ENCODE assay signal across 29 mouse cellular contexts in genomic region chrX:164971206-164971605, GRCm38 (mm10). TPM values are rescaled to one million over a fixed set of nuclear protein-coding genes. Genes with fewer than 3 reads are reported as not detected.
DNase-seq lines count a peak whose midpoint lies in the region; ATAC-seq and TF ChIP-seq lines count a peak whose summit lies in the region.
"Had no signal": no experiment of that assay in that cellular context is flagged by ENCODE, and none has a peak within 500 bp of the region (broad histone marks: within the 10 kb centered on the region; RNA-seq: fewer than 3 reads in every experiment).

No protein-coding gene starts in this region.

- no peak overlapping the region for H3K9ac ChIP-seq in stomach, postnatal 0 days (ENCODE audit: low read length)
- H3K9ac ChIP-seq in kidney, embryonic 15.5 days = no peak overlapping the region
- H3K9ac ChIP-seq: embryonic facial prominence, embryonic 12.5 days; embryonic facial prominence, embryonic 15.5 days; forebrain, postnatal 0 days; heart, embryonic 13.5 days; hindbrain, embryonic 14.5 days had no signal

- no peaks in the 10 kb centered on the region for H3K9me3 ChIP-seq in heart, embryonic 10.5 days
- H3K9me3 ChIP-seq in stomach, postnatal 0 days (ENCODE audit: control insufficient read depth, low read length) = no peaks in the 10 kb centered on the region
- no peaks in the 10 kb centered on the region for H3K9me3 ChIP-seq in kidney, embryonic 15.5 days (replicated peaks)
- H3K9me3 ChIP-seq: embryonic facial prominence, embryonic 12.5 days; embryonic facial prominence, embryonic 15.5 days; heart, embryonic 13.5 days had no signal

- peak; percentile 83 for DNase-seq in heart, adult 11 months
- no peak for DNase-seq in heart, embryonic 10.5 days (ENCODE audit: low spot score)
- peak; percentile 8 for DNase-seq in urinary bladder, postnatal 14 days (ENCODE audit: low spot score)
- no peak for DNase-seq in urinary bladder, postnatal 4 days (ENCODE audit: low spot score in 2 of 2)
- DNase-seq in stomach, postnatal 0 days (ENCODE audit: low spot score) = peak; percentile 30
- DNase-seq: adrenal gland, adult 8-10 months; adrenal gland, postnatal 25 days; cerebellum, adult 18-20 months; cerebellum, adult 9-10 months; cerebellum, postnatal 25 days; forebrain, postnatal 0 days; gastrocnemius, adult 2 months; gastrocnemius, postnatal 14 days; heart, adult 18-20 months; heart, postnatal 14 days; heart, postnatal 4 days had no signal

- TF ChIP-seq CTCF in stomach, postnatal 0 days (IDR thresholded peaks at IDR 0.05; ENCODE audit: low read depth) = no peak

- H3K36me3 ChIP-seq in heart, embryonic 10.5 days = no peaks in the 10 kb centered on the region
- no peaks in the 10 kb centered on the region for H3K36me3 ChIP-seq in stomach, postnatal 0 days (ENCODE audit: control insufficient read depth, insufficient read depth, low read length)
- H3K36me3 ChIP-seq in kidney, embryonic 15.5 days = no peaks in the 10 kb centered on the region
- H3K36me3 ChIP-seq: embryonic facial prominence, embryonic 12.5 days; embryonic facial prominence, embryonic 15.5 days; heart, embryonic 13.5 days had no signal

- H3K4me2 ChIP-seq in stomach, postnatal 0 days (replicated peaks; ENCODE audit: low read depth) = no peak overlapping the region
- no peak overlapping the region for H3K4me2 ChIP-seq in kidney, embryonic 15.5 days
- H3K4me2 ChIP-seq: embryonic facial prominence, embryonic 12.5 days; embryonic facial prominence, embryonic 15.5 days; heart, embryonic 13.5 days; hindbrain, embryonic 14.5 days had no signal

- H3K4me3 ChIP-seq in heart, embryonic 10.5 days = no peak overlapping the region
- no peak overlapping the region for H3K4me3 ChIP-seq in stomach, postnatal 0 days (ENCODE audit: low read depth, low read length)
- no peak overlapping the region for H3K4me3 ChIP-seq in kidney, embryonic 15.5 days (replicated peaks)
- H3K4me3 ChIP-seq: embryonic facial prominence, embryonic 12.5 days; embryonic facial prominence, embryonic 15.5 days; gastrocnemius, adult 2 months; heart, embryonic 13.5 days had no signal

- ATAC-seq in stomach, postnatal 0 days (ENCODE audit: low FRiP score, low TSS enrichment) = peak; percentile 78
- no peak for ATAC-seq in kidney, embryonic 15.5 days (replicated peaks; ENCODE audit: low FRiP score)
- ATAC-seq: activated CD4-positive, CD25-positive, alpha-beta regulatory T cell, adult 4 months; forebrain, embryonic 14.5 days; forebrain, postnatal 0 days; hindbrain, postnatal 0 days had no signal

- H3K4me1 ChIP-seq in heart, embryonic 10.5 days = no peaks in the 10 kb centered on the region
- H3K4me1 ChIP-seq in stomach, postnatal 0 days (replicated peaks; ENCODE audit: control insufficient read depth, insufficient read depth) = no peaks in the 10 kb centered on the region
- H3K4me1 ChIP-seq in kidney, embryonic 15.5 days = no peaks in the 10 kb centered on the region
- H3K4me1 ChIP-seq: embryonic facial prominence, embryonic 12.5 days; embryonic facial prominence, embryonic 15.5 days; heart, embryonic 13.5 days had no signal

- no peaks in the 10 kb centered on the region for H3K27me3 ChIP-seq in heart, embryonic 10.5 days (ENCODE audit: insufficient read depth, poor library complexity, severe bottlenecking)
- no peaks in the 10 kb centered on the region for H3K27me3 ChIP-seq in stomach, postnatal 0 days (ENCODE audit: control insufficient read depth, insufficient read depth, low read length)
- H3K27me3 ChIP-seq in kidney, embryonic 15.5 days = peaks cover 5% of the 10 kb centered on the region; the same call in 1 of the 2 replicates
- H3K27me3 ChIP-seq: embryonic facial prominence, embryonic 12.5 days; embryonic facial prominence, embryonic 15.5 days; heart, embryonic 13.5 days had no signal

- no peak for TF ChIP-seq EP300 in stomach, postnatal 0 days (optimal IDR thresholded peaks at IDR 0.05)

- no peak overlapping the region for H3K27ac ChIP-seq in heart, embryonic 10.5 days
- H3K27ac ChIP-seq in stomach, postnatal 0 days (replicated peaks) = peak overlapping the region; percentile 61
- H3K27ac ChIP-seq in kidney, embryonic 15.5 days = no peak overlapping the region
- H3K27ac ChIP-seq: embryonic facial prominence, embryonic 12.5 days; embryonic facial prominence, embryonic 15.5 days; heart, embryonic 13.5 days; hindbrain, embryonic 14.5 days; hindbrain, postnatal 0 days had no signal

- WGBS in heart, embryonic 10.5 days = 74% methylated on average over 3 of the region's 3 CpGs
- WGBS in stomach, postnatal 0 days = 51% methylated on average over 3 of the region's 3 CpGs
- WGBS in kidney, embryonic 15.5 days = 79% methylated on average over 3 of the region's 3 CpGs

RNA-seq across cellular contexts. Expression of gene Mospd2, which starts 9.0 kb away (rescaled TPM):
- polyA plus RNA-seq in heart, embryonic 10.5 days (2016; fragmentation: Nextera tagmentation; extraction: Ambion mirVana) = 10.9 and 11.4 TPM in 2 replicates
- polyA plus RNA-seq in stomach, postnatal 0 days (2015; fragmentation: Nextera tagmentation; extraction: Ambion mirVana) = 18.4 and 19.4 TPM in 2 replicates
- polyA plus RNA-seq in kidney, embryonic 15.5 days (2015; fragmentation: Nextera tagmentation; extraction: Ambion mirVana) = 20.0 and 20.2 TPM in 2 replicates

RNA-seq across cellular contexts. Expression of gene Fancb, which starts 9.2 kb away (rescaled TPM):
- 8.7 and 8.9 TPM in 2 replicates for polyA plus RNA-seq in heart, embryonic 10.5 days (2016; fragmentation: Nextera tagmentation; extraction: Ambion mirVana)
- polyA plus RNA-seq in stomach, postnatal 0 days (2015; fragmentation: Nextera tagmentation; extraction: Ambion mirVana) = 3.7 and 4.3 TPM in 2 replicates
- 9.2 and 10.6 TPM in 2 replicates for polyA plus RNA-seq in kidney, embryonic 15.5 days (2015; fragmentation: Nextera tagmentation; extraction: Ambion mirVana)

RNA-seq across cellular contexts. Expression of gene Gm17604, which starts 33.4 kb away (rescaled TPM):
- polyA plus RNA-seq in heart, embryonic 10.5 days (2016; fragmentation: Nextera tagmentation; extraction: Ambion mirVana) = not detected in 2 replicates
- not detected in 2 replicates for polyA plus RNA-seq in stomach, postnatal 0 days (2015; fragmentation: Nextera tagmentation; extraction: Ambion mirVana)
- not detected in 2 replicates for polyA plus RNA-seq in kidney, embryonic 15.5 days (2015; fragmentation: Nextera tagmentation; extraction: Ambion mirVana)
- polyA plus RNA-seq: activated CD4-positive, CD25-positive, alpha-beta regulatory T cell, adult 4 months; brain, embryonic 14.5 days; embryonic facial prominence, embryonic 12.5 days; embryonic facial prominence, embryonic 15.5 days; forebrain, embryonic 11.5 days; forebrain, embryonic 14.5 days; forebrain, postnatal 0 days; frontal cortex, adult 2 months; heart, embryonic 13.5 days; heart, embryonic 16.5 days; hindbrain, embryonic 11.5 days; hindbrain, embryonic 14.5 days; hindbrain, postnatal 0 days had no signal

Comparison
In these comparisons a context has a peak if more than half of its experiments do, and no peak if none do; other contexts are left out.
1. DNase-seq: peak in heart, adult 11 months (single experiment), urinary bladder, postnatal 14 days (single experiment) and stomach, postnatal 0 days (single experiment); none in heart, embryonic 10.5 days (single experiment) and urinary bladder, postnatal 4 days (0 of 2).